Mouse (Mus musculus): ENCODE data around the gene Mtmr12. TPM values are rescaled to one million over a fixed set of nuclear protein-coding genes. Genes with fewer than 3 reads are reported as not detected.

The Mtmr12 gene
- polyA plus RNA-seq, 1 experiment = 18.7 TPM

DNA sequence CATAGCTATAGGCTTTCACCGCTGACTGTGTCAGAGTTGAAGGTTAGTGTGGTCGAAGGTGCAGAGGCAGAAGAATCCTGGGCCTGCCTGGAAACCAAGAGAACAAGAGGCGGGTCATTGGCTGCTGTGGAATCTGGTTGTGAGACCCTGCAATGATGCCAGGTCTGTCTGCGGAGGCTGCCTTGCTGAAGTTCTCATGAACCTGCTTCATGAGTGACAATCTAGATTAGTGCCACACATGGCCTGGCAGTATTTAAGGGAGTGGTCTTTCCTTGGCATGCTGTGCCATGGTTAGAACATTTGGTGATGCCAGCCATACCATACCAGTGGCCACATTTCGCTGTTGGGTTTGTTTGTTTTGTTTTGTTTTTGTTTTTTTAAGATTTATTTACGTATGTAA, 18.6 kb downstream of the Mtmr12 start:
- Histone ChIP-seq H3K4me1 (ENCODE audit: control insufficient read depth, insufficient read depth, low read length) (peaks cover 35% of the 10 kb centered on the region), H3K27me3 (ENCODE audit: control insufficient read depth, insufficient read depth, low read length) (no peaks in the 10 kb centered on the region), H3K4me3 (replicated peaks; ENCODE audit: insufficient read depth, low read depth, low read length) (no peak overlapping the region), H3K27ac (ENCODE audit: insufficient read depth, low read length) (no peak overlapping the region)
- no peak for TF ChIP-seq CTCF (IDR thresholded peaks at IDR 0.05; ENCODE audit: borderline replicate concordance, insufficient read depth, low read depth, low read length)
- no peak for TF ChIP-seq POLR2A (IDR thresholded peaks at IDR 0.05; ENCODE audit: borderline replicate concordance, insufficient read depth, low read length)
- WGBS = 70% methylated on average over 6 of the region's 6 CpGs
- DNase-seq = no peak

- Histone ChIP-seq H3K4me3 (replicated peaks; ENCODE audit: insufficient read depth, low read depth, low read length) (no peak overlapping the region), H3K4me1 (ENCODE audit: control insufficient read depth, insufficient read depth, low read length) (peaks cover 35% of the 10 kb centered on the region), H3K27ac (ENCODE audit: insufficient read depth, low read length) (no peak overlapping the region), H3K27me3 (ENCODE audit: control insufficient read depth, insufficient read depth, low read length) (no peaks in the 10 kb centered on the region)
- no peak for DNase-seq
- 91% methylated on average over 2 of the region's 2 CpGs for WGBS
- TF ChIP-seq CTCF (IDR thresholded peaks at IDR 0.05; ENCODE audit: borderline replicate concordance, insufficient read depth, low read depth, low read length) (no peak), POLR2A (IDR thresholded peaks at IDR 0.05; ENCODE audit: borderline replicate concordance, insufficient read depth, low read length) (no peak)
Observed at GRCm38 (mm10) chr15:12224239-12224638, 19.4 kb downstream of the Mtmr12 start.

GRCm38 (mm10) chr15:12225062-12225461, 20.2 kb downstream of the Mtmr12 start:
- no peak for TF ChIP-seq CTCF (IDR thresholded peaks at IDR 0.05; ENCODE audit: borderline replicate concordance, insufficient read depth, low read depth, low read length)
- TF ChIP-seq POLR2A (IDR thresholded peaks at IDR 0.05; ENCODE audit: borderline replicate concordance, insufficient read depth, low read length) = no peak
- Histone ChIP-seq H3K4me1 (ENCODE audit: control insufficient read depth, insufficient read depth, low read length) (peaks cover 35% of the 10 kb centered on the region), H3K4me3 (replicated peaks; ENCODE audit: insufficient read depth, low read depth, low read length) (no peak overlapping the region), H3K27ac (ENCODE audit: insufficient read depth, low read length) (no peak overlapping the region), H3K27me3 (ENCODE audit: control insufficient read depth, insufficient read depth, low read length) (no peaks in the 10 kb centered on the region)
- 29% methylated on average over 4 of the region's 4 CpGs for WGBS
- no peak for DNase-seq

DNA sequence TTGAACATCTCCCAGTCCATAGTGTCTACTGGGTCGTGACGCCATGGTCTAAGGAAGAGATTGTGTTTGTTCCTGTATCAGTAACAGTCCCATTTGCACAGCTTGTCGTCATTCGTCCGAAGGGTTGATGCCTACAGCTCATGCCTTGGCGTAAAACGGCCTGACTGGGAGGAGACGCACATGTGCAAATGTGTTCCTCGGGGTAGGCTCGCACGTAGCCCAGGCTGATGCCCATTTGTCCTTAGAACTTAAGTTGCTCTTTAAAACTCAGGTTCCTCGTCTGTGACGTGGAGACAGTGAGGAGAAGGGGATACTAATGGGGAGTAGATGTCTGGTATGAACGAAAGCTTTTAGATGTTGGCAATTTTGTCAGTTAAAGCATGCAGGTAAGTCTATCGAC, 22.1 kb downstream of the Mtmr12 start:
- H3K27ac ChIP-seq (ENCODE audit: insufficient read depth, low read length) = no peak overlapping the region
- no peaks in the 10 kb centered on the region for H3K27me3 ChIP-seq (ENCODE audit: control insufficient read depth, insufficient read depth, low read length)
- no peak overlapping the region for H3K4me3 ChIP-seq (replicated peaks; ENCODE audit: insufficient read depth, low read depth, low read length)
- WGBS = 93% methylated on average over 15 of the region's 15 CpGs
- peaks cover 24% of the 10 kb centered on the region for H3K4me1 ChIP-seq (ENCODE audit: control insufficient read depth, insufficient read depth, low read length)
- TF ChIP-seq CTCF (IDR thresholded peaks at IDR 0.05; ENCODE audit: borderline replicate concordance, insufficient read depth, low read depth, low read length) (no peak), POLR2A (IDR thresholded peaks at IDR 0.05; ENCODE audit: borderline replicate concordance, insufficient read depth, low read length) (no peak)
- DNase-seq = no peak

GRCm38 (mm10) chr15:12227355-12227754, 22.5 kb downstream of the Mtmr12 start:
- TF ChIP-seq POLR2A (IDR thresholded peaks at IDR 0.05; ENCODE audit: borderline replicate concordance, insufficient read depth, low read length) (no peak), CTCF (IDR thresholded peaks at IDR 0.05; ENCODE audit: borderline replicate concordance, insufficient read depth, low read depth, low read length) (no peak)
- no peak overlapping the region for H3K27ac ChIP-seq (ENCODE audit: insufficient read depth, low read length)
- no peak for DNase-seq
- peaks cover 22% of the 10 kb centered on the region for H3K4me1 ChIP-seq (ENCODE audit: control insufficient read depth, insufficient read depth, low read length)
- no peak overlapping the region for H3K4me3 ChIP-seq (replicated peaks; ENCODE audit: insufficient read depth, low read depth, low read length)
- 24% methylated on average over 4 of the region's 4 CpGs for WGBS
- no peaks in the 10 kb centered on the region for H3K27me3 ChIP-seq (ENCODE audit: control insufficient read depth, insufficient read depth, low read length)

DNA sequence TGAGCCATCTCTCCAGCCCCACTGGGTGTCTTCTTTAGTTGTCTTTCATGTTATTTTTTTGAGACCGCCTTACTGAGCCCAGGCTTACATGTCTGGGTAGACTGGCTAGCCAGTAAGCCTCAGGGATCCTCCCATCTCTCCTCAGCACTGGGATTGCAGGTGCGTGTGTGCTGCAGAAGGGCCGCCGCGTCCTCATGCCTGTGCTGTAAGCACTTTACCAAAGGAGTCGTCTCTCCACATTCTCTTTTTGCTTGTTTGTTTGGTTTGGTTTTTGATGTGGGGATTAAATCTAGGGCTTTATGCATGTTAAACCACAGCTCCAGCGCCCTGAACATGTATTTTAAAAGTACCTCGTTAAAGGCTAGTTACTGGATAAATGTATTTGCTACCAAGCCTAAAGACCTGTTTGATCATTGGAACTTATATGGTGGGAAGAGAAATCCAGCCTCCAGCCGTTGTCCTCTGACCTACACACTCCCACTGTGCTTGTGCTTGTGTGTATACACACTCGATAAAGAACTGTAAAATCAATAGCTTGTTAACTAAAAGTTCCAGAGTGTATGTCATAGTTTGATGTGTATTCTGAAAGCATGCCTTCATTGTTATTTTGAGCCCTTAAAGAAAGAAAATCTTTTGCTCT, 24.9 kb downstream of the Mtmr12 start:
- Histone ChIP-seq H3K4me1 (ENCODE audit: control insufficient read depth, insufficient read depth, low read length) (peaks cover 22% of the 10 kb centered on the region), H3K27me3 (ENCODE audit: control insufficient read depth, insufficient read depth, low read length) (no peaks in the 10 kb centered on the region), H3K27ac (ENCODE audit: insufficient read depth, low read length) (no peak overlapping the region), H3K4me3 (replicated peaks; ENCODE audit: insufficient read depth, low read depth, low read length) (no peak overlapping the region)
- 83% methylated on average over 10 of the region's 10 CpGs for WGBS
- TF ChIP-seq POLR2A (IDR thresholded peaks at IDR 0.05; ENCODE audit: borderline replicate concordance, insufficient read depth, low read length) = no peak
- TF ChIP-seq CTCF (IDR thresholded peaks at IDR 0.05; ENCODE audit: borderline replicate concordance, insufficient read depth, low read depth, low read length) = no peak
- DNase-seq = no peak

- Histone ChIP-seq H3K4me1 (ENCODE audit: control insufficient read depth, insufficient read depth, low read length) (peaks cover 19% of the 10 kb centered on the region), H3K27me3 (ENCODE audit: control insufficient read depth, insufficient read depth, low read length) (no peaks in the 10 kb centered on the region), H3K27ac (ENCODE audit: insufficient read depth, low read length) (no peak overlapping the region), H3K4me3 (replicated peaks; ENCODE audit: insufficient read depth, low read depth, low read length) (no peak overlapping the region)
- DNase-seq = no peak
- WGBS = 57% methylated on average over 12 of the region's 12 CpGs
- TF ChIP-seq POLR2A (IDR thresholded peaks at IDR 0.05; ENCODE audit: borderline replicate concordance, insufficient read depth, low read length) = no peak
- no peak for TF ChIP-seq CTCF (IDR thresholded peaks at IDR 0.05; ENCODE audit: borderline replicate concordance, insufficient read depth, low read depth, low read length)
Observed at GRCm38 (mm10) chr15:12230243-12230935, 25.6 kb downstream of the Mtmr12 start.

DNA sequence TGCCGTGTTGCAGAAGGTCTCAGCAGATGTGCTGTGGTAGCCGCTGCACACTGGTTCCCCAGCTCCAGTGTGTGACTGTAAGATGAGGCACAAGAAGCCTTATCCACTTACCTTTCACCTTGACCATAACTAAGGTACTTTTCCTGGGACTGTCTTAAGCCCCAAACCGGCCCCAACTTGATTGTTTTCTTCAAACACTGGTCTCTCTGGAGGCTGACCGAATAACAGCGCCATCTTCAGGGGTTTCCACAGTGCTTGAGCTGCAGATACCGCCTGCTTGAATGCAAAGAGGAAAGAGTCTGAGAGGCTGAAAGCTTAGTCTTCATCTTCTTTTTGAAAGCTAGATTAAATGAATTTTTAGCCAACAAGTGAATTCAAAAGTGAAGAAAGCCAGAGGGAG, 26.6 kb downstream of the Mtmr12 start:
- TF ChIP-seq POLR2A (IDR thresholded peaks at IDR 0.05; ENCODE audit: borderline replicate concordance, insufficient read depth, low read length) = no peak
- no peak for TF ChIP-seq CTCF (IDR thresholded peaks at IDR 0.05; ENCODE audit: borderline replicate concordance, insufficient read depth, low read depth, low read length)
- Histone ChIP-seq H3K27ac (ENCODE audit: insufficient read depth, low read length) (no peak overlapping the region), H3K4me1 (ENCODE audit: control insufficient read depth, insufficient read depth, low read length) (peaks cover 19% of the 10 kb centered on the region), H3K27me3 (ENCODE audit: control insufficient read depth, insufficient read depth, low read length) (no peaks in the 10 kb centered on the region), H3K4me3 (replicated peaks; ENCODE audit: insufficient read depth, low read depth, low read length) (no peak overlapping the region)
- WGBS = 93% methylated on average over 6 of the region's 6 CpGs
- DNase-seq = no peak
